Mouse (Mus musculus): Measurements from ENCODE around the gene Spocd1. TPM values are rescaled to one million over a fixed set of nuclear protein-coding genes. Genes with fewer than 3 reads are reported as not detected.

Gene Spocd1
- polyA plus RNA-seq, 1 experiment from 2014 or later, result not detected

DNA sequence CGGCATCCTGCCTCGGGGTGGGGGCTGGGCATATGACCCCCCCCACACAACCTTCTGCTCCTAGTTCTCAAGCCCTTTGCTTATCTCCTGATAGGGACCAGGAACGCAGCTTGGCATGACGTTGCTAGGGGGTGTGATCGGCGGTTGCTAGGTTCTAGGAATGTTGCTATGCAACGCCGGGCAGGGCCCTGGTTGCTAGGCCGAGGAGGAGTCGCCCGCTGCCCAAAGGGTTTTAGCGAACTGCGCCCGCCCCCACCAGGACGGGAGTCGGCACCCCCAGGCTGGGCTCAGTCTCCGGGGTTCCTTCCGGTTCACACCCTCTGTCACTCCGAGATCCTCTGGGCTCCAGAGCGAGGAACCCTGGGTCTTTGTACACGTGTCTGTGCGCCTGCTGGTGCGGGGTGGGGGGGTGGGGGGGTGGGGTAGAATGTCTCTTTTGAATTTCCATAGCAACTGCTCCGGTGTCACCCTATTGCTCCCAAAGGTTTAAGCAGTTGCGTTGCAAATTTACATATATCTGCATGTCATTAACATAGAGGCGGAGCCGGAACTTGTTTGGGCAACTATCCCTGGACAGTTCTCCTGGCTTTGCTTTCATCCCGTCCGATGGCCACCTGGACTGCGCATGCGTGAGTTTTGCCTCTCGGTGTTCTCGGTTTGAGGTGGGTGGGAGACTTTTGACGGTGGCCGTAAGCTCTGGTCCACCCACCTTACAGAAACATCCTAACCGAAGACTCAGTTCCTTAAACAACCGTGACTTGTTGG lies 31.3 kb downstream of the Spocd1 start:
- DNase-seq (ENCODE audit: low spot score), result peak; percentile 70
- Histone ChIP-seq H3K27me3 (ENCODE audit: control insufficient read depth, insufficient read depth, low read length) (no peaks in the 10 kb centered on the region), H3K9ac (ENCODE audit: low read length) (peak overlapping the region; percentile 31; the same call in 1 of the 2 replicates), H3K4me1 (replicated peaks; ENCODE audit: control insufficient read depth, insufficient read depth) (0 out of 2 replicates have a peak, but pooled peaks cover 2% of the 10 kb centered on the region), H3K36me3 (ENCODE audit: control insufficient read depth, insufficient read depth, low read length) (no peaks in the 10 kb centered on the region), H3K4me2 (replicated peaks; ENCODE audit: low read depth) (peak overlapping the region; percentile 66), H3K9me3 (ENCODE audit: control insufficient read depth, low read length) (no peaks in the 10 kb centered on the region), H3K27ac (replicated peaks) (no peak overlapping the region), H3K4me3 (ENCODE audit: low read depth, low read length) (peak overlapping the region; percentile 37)
- ATAC-seq (ENCODE audit: low FRiP score, low TSS enrichment), result peak; percentile 67
- TF ChIP-seq EP300 (optimal IDR thresholded peaks at IDR 0.05) (no peak), CTCF (IDR thresholded peaks at IDR 0.05; ENCODE audit: low read depth) (no peak)
- WGBS, result 1% methylated on average over 36 of the region's 37 CpGs

GRCm38 (mm10) chr4:129965294-129965693 lies 36.2 kb downstream of the Spocd1 start:
- no peak overlapping the region for H3K4me2 ChIP-seq (replicated peaks; ENCODE audit: low read depth)
- H3K27ac ChIP-seq (replicated peaks), result no peak overlapping the region
- H3K4me1 ChIP-seq (replicated peaks; ENCODE audit: control insufficient read depth, insufficient read depth), result no peaks in the 10 kb centered on the region
- no peaks in the 10 kb centered on the region for H3K9me3 ChIP-seq (ENCODE audit: control insufficient read depth, low read length)
- no peak for TF ChIP-seq EP300 (optimal IDR thresholded peaks at IDR 0.05)
- TF ChIP-seq CTCF (IDR thresholded peaks at IDR 0.05; ENCODE audit: low read depth), result no peak
- H3K27me3 ChIP-seq (ENCODE audit: control insufficient read depth, insufficient read depth, low read length), result no peaks in the 10 kb centered on the region
- 61% methylated on average over 11 of the region's 11 CpGs for WGBS
- ATAC-seq (ENCODE audit: low FRiP score, low TSS enrichment), result no peak
- H3K36me3 ChIP-seq (ENCODE audit: control insufficient read depth, insufficient read depth, low read length), result no peaks in the 10 kb centered on the region
- H3K4me3 ChIP-seq (ENCODE audit: low read depth, low read length), result no peak overlapping the region
- no peak overlapping the region for H3K9ac ChIP-seq (ENCODE audit: low read length)
- no peak for DNase-seq (ENCODE audit: low spot score)

DNA sequence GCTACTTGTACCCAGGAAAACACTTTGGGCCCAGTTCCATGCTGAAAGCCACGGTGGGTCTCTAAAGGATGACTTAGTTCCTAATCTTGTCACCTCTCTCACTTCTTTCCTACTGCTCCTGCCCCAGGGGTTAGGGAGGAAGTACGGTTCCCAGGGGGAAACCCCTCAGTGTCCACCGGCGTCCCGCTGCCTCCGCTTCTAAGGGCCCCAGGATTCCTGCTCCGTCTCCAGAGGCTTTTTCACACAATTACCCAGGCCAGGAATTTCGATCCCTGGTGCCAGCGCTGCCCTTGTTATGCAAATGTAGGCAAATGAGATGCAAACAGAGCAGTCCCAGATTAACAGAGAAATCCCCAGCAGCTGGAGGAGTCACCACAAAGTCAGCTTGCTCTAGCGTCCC lies 37.2 kb downstream of the Spocd1 start:
- H3K27me3 ChIP-seq (ENCODE audit: control insufficient read depth, insufficient read depth, low read length), result no peaks in the 10 kb centered on the region
- H3K4me3 ChIP-seq (ENCODE audit: low read depth, low read length), result no peak overlapping the region
- ATAC-seq (ENCODE audit: low FRiP score, low TSS enrichment) (no peak), DNase-seq (ENCODE audit: low spot score) (no peak)
- TF ChIP-seq EP300 (optimal IDR thresholded peaks at IDR 0.05), result no peak
- TF ChIP-seq CTCF (IDR thresholded peaks at IDR 0.05; ENCODE audit: low read depth), result no peak
- H3K4me2 ChIP-seq (replicated peaks; ENCODE audit: low read depth), result no peak overlapping the region
- H3K4me1 ChIP-seq (replicated peaks; ENCODE audit: control insufficient read depth, insufficient read depth), result no peaks in the 10 kb centered on the region
- no peak overlapping the region for H3K27ac ChIP-seq (replicated peaks)
- no peaks in the 10 kb centered on the region for H3K9me3 ChIP-seq (ENCODE audit: control insufficient read depth, low read length)
- no peaks in the 10 kb centered on the region for H3K36me3 ChIP-seq (ENCODE audit: control insufficient read depth, insufficient read depth, low read length)
- H3K9ac ChIP-seq (ENCODE audit: low read length), result no peak overlapping the region
- WGBS, result 42% methylated on average over 10 of the region's 10 CpGs

GRCm38 (mm10) chr4:129967024-129968014 lies 38.3 kb downstream of the Spocd1 start:
- Histone ChIP-seq H3K27me3 (ENCODE audit: control insufficient read depth, insufficient read depth, low read length) (no peaks in the 10 kb centered on the region; the same call in 1 of the 2 replicates), H3K9me3 (ENCODE audit: control insufficient read depth, low read length) (no peaks in the 10 kb centered on the region), H3K9ac (ENCODE audit: low read length) (no peak overlapping the region), H3K27ac (replicated peaks) (no peak overlapping the region), H3K4me2 (replicated peaks; ENCODE audit: low read depth) (no peak overlapping the region), H3K4me3 (ENCODE audit: low read depth, low read length) (no peak overlapping the region), H3K36me3 (ENCODE audit: control insufficient read depth, insufficient read depth, low read length) (no peaks in the 10 kb centered on the region), H3K4me1 (replicated peaks; ENCODE audit: control insufficient read depth, insufficient read depth) (no peaks in the 10 kb centered on the region)
- WGBS, result 42% methylated on average over 13 of the region's 13 CpGs
- 0 out of 2 replicates have a peak, but pooled peaks have one; percentile 8 for ATAC-seq (ENCODE audit: low FRiP score, low TSS enrichment)
- TF ChIP-seq CTCF (IDR thresholded peaks at IDR 0.05; ENCODE audit: low read depth) (no peak), EP300 (optimal IDR thresholded peaks at IDR 0.05) (no peak)
- DNase-seq (ENCODE audit: low spot score), result no peak

GRCm38 (mm10) chr4:129970168-129970567 lies 41.1 kb downstream of the Spocd1 start:
- Histone ChIP-seq H3K27ac (replicated peaks) (no peak overlapping the region), H3K9me3 (ENCODE audit: control insufficient read depth, low read length) (no peaks in the 10 kb centered on the region), H3K4me2 (replicated peaks; ENCODE audit: low read depth) (no peak overlapping the region), H3K36me3 (ENCODE audit: control insufficient read depth, insufficient read depth, low read length) (no peaks in the 10 kb centered on the region), H3K27me3 (ENCODE audit: control insufficient read depth, insufficient read depth, low read length) (no peaks in the 10 kb centered on the region; the same call in 1 of the 2 replicates), H3K9ac (ENCODE audit: low read length) (no peak overlapping the region), H3K4me1 (replicated peaks; ENCODE audit: control insufficient read depth, insufficient read depth) (no peaks in the 10 kb centered on the region), H3K4me3 (ENCODE audit: low read depth, low read length) (no peak overlapping the region)
- 54% methylated on average over 8 of the region's 8 CpGs for WGBS
- no peak for TF ChIP-seq CTCF (IDR thresholded peaks at IDR 0.05; ENCODE audit: low read depth)
- no peak for TF ChIP-seq EP300 (optimal IDR thresholded peaks at IDR 0.05)
- no peak for DNase-seq (ENCODE audit: low spot score)
- ATAC-seq (ENCODE audit: low FRiP score, low TSS enrichment), result no peak

Measured in stomach, postnatal 0 days (tissue).